Mouse (Mus musculus): Measurements from ENCODE around the gene Mok.

Mok gene

GRCm38 (mm10) chr12:110771961-110772360 lies 68.8 kb downstream of the Mok start:
- in situ Hi-C loops (cut with MboI; ENCODE audit: low sequenced_read_pairs): no loop called here

GRCm38 (mm10) chr12:110770479-110771247 lies 70.1 kb downstream of the Mok start:
- in situ Hi-C loops (cut with MboI; ENCODE audit: low sequenced_read_pairs): no loop called here

DNA sequence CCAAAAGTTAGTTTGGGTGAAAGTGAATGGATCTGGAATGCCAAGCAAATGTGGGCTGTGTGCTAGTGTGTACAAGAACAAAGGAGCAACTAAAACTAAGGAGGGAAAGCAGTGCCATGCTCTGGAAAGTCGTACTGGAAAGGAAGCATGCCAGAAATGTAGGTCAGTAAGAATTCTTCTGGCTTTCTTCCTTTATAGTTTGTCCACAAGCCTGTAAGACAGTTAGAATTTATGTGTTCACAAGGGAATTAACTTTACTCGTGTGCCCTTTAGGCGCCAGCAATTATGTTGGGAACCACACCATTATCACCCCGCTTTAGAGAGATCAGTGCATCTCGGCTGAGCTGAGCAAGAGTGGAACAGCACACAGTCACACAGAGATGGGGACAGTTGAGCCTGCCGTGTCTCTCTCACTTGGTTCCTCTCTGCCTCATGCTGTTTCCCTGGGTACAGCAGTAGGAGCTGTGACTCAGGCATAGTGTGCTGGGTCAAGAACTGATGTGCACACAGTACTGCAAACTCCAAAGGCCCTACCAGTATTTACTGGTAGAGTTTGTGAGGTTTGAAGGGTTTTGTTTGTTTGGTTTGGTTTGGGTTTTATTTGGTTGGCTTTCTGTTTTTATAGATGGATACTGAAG lies 71.0 kb downstream of the Mok start:
- in situ Hi-C loops (cut with MboI; ENCODE audit: low sequenced_read_pairs): no loop called here

DNA sequence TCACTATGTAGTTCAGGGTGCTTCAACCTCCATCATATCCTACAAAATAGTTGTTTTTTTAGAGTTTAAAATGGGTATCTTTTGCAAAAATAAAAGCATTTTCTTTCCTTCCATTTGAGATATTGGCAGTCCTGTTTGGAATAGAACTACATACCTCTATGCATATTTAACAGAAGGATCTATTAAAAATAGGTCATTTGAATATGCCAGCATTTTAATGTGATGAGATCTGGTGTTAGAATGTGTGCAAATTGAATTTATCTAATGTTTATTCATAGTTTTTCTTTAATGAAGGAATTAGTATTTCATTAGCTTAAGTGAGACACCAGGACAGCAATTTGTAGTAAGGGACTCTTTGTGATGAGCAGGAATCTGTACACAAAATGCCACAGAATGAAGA lies 72.2 kb downstream of the Mok start:
- in situ Hi-C loops (cut with MboI; ENCODE audit: low sequenced_read_pairs): no loop called here

DNA sequence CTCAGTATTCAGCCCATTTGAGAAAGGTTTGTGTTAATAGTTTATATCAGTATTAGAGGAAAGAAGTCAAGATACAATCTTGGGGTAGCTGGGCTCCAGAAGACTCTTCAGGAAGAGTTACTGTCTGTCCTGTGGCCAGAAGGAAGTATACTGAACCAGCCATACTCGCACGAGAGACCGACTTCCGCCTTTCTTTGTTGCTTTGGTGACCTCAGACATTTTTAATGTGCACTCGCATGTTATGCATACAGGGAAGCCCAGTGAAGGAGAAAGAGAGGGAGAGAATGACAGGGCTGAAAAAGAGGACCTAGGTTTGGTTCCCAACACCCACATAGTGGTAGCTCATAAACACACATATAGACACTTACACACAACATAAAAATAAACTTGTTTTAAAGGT lies 76.2 kb downstream of the Mok start:
- in situ Hi-C loops (cut with MboI; ENCODE audit: low sequenced_read_pairs): no loop called here

DNA sequence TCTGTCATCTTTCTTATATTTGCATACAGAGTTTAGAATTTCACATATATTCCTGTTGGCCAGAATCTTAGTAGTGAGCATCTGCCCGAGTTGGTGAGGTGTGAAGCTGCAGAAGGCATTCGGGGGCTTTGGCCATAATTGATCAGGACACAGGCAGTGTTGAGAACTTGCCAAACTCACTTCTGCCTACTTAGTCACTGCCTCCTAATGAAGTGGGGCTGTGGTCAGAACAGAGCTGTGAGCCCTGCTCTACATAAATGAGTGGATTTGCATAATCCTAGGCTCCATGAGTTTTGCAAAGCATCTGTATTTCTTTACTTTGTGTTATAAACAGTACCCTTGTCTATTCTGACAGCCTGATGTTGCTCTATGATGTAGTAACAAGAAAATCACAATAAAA lies 78.4 kb downstream of the Mok start:
- in situ Hi-C loops (cut with MboI; ENCODE audit: low sequenced_read_pairs): no loop called here

- in situ Hi-C loops (cut with MboI; ENCODE audit: low sequenced_read_pairs): no loop called here
Measured at GRCm38 (mm10) chr12:110758932-110759331, 81.8 kb downstream of the Mok start.
